ENCODE assay signal across 27 mouse cellular contexts in the genomic region with DNA sequence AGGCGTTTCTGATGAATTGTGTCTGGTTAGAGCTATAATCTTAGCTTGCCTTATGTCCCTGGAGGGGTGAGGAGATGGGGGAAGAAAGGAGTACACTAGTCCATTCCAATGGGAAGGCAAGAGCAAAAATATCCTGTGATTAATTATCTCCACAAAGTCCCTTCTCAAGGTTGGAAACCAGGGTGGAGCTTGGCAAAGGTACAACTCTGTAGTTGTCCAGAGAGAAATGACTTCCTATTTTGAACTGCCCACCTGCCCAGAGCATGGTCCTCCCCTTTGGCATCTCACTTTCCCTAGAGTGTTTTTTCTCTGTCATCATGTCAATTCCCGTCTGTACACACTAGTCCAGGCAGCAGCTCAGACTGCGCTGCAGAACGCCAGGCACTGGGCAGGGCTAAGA. TPM values are rescaled to one million over a fixed set of nuclear protein-coding genes. Genes with fewer than 3 reads are reported as not detected.
DNase-seq lines count a peak whose midpoint lies in the region; ATAC-seq and TF ChIP-seq lines count a peak whose summit lies in the region.
"Had no signal": no experiment of that assay in that cellular context is flagged by ENCODE, and none has a peak within 500 bp of the region (broad histone marks: within the 10 kb centered on the region; RNA-seq: fewer than 3 reads in every experiment).

A gene (minus strand): TSS at position 127 of the 400 bp plus-strand sequence.

- no peak within 1 kb of the TSS for H3K4me2 ChIP-seq in embryonic facial prominence, embryonic 13.5 days
- H3K4me2 ChIP-seq in lung, embryonic 14.5 days, result no peak within 1 kb of the TSS
- H3K4me2 ChIP-seq: embryonic facial prominence, embryonic 12.5 days; heart, embryonic 12.5 days; hindbrain, embryonic 12.5 days; midbrain, embryonic 13.5 days had no signal

- no peak for DNase-seq in embryonic facial prominence, embryonic 10.5 days (ENCODE audit: low spot score)
- peak; percentile 39 for DNase-seq in lung, embryonic 14.5 days
- no peak for DNase-seq in lung, adult 2 months
- peak; percentile 20 for DNase-seq in adrenal gland, postnatal 25 days
- peak; percentile 15 for DNase-seq in skeletal muscle tissue, adult 2 months (ENCODE audit: low read depth, low spot score)
- no peak for DNase-seq in layer of hippocampus, adult 9-10 months (ENCODE audit: low spot score)
- DNase-seq: cerebellum, adult 2 months; heart, adult 11 months; heart, postnatal 14 days; layer of hippocampus, postnatal 36 days; spleen, adult 18-20 months; thymus, postnatal 36 days had no signal

- H3K4me1 ChIP-seq in embryonic facial prominence, embryonic 13.5 days, result no peaks in the 10 kb centered on the region
- H3K4me1 ChIP-seq in embryonic facial prominence, embryonic 10.5 days, result no peaks in the 10 kb centered on the region
- 0 out of 2 replicates have a peak, but pooled peaks cover 4% of the 10 kb centered on the region for H3K4me1 ChIP-seq in lung, embryonic 14.5 days (ENCODE audit: insufficient read depth)
- H3K4me1 ChIP-seq in lung, adult 2 months (ENCODE audit: control insufficient read depth, insufficient read depth, low read length), result peaks cover 13% of the 10 kb centered on the region
- H3K4me1 ChIP-seq: embryonic facial prominence, embryonic 12.5 days; hindbrain, embryonic 12.5 days had no signal

- no peaks in the 10 kb centered on the region for H3K27me3 ChIP-seq in embryonic facial prominence, embryonic 13.5 days
- H3K27me3 ChIP-seq in embryonic facial prominence, embryonic 10.5 days (replicated peaks; ENCODE audit: low read depth, poor library complexity, severe bottlenecking), result no peaks in the 10 kb centered on the region
- no peaks in the 10 kb centered on the region for H3K27me3 ChIP-seq in lung, embryonic 14.5 days (ENCODE audit: insufficient read depth, low read length)
- H3K27me3 ChIP-seq: embryonic facial prominence, embryonic 12.5 days; heart, embryonic 12.5 days; hindbrain, embryonic 12.5 days; midbrain, embryonic 13.5 days had no signal

- TF ChIP-seq POLR2A in lung, adult 2 months (IDR thresholded peaks at IDR 0.05; ENCODE audit: borderline replicate concordance, extremely low read depth, low read depth, low read length), result no peak

- no peak within 1 kb of the TSS for H3K9ac ChIP-seq in embryonic facial prominence, embryonic 13.5 days
- H3K9ac ChIP-seq in lung, embryonic 14.5 days, result no peak within 1 kb of the TSS
- H3K9ac ChIP-seq: embryonic facial prominence, embryonic 12.5 days; heart, embryonic 12.5 days; hindbrain, embryonic 12.5 days; liver, embryonic 14.5 days; midbrain, embryonic 13.5 days had no signal

- no peaks in the 10 kb centered on the region for H3K9me3 ChIP-seq in embryonic facial prominence, embryonic 13.5 days
- no peaks in the 10 kb centered on the region for H3K9me3 ChIP-seq in embryonic facial prominence, embryonic 10.5 days
- H3K9me3 ChIP-seq in lung, embryonic 14.5 days (ENCODE audit: low read depth, low read length), result no peaks in the 10 kb centered on the region
- H3K9me3 ChIP-seq: embryonic facial prominence, embryonic 12.5 days; heart, embryonic 12.5 days; hindbrain, embryonic 12.5 days; midbrain, embryonic 13.5 days had no signal

- no peak within 1 kb of the TSS for H3K4me3 ChIP-seq in embryonic facial prominence, embryonic 13.5 days
- H3K4me3 ChIP-seq in embryonic facial prominence, embryonic 10.5 days, result no peak within 1 kb of the TSS
- H3K4me3 ChIP-seq in lung, embryonic 14.5 days (ENCODE audit: low read depth, low read length), result no peak within 1 kb of the TSS
- no peak within 1 kb of the TSS for H3K4me3 ChIP-seq in lung, adult 2 months (replicated peaks; ENCODE audit: extremely low read depth, low read depth, low read length)
- H3K4me3 ChIP-seq: embryonic facial prominence, embryonic 12.5 days; heart, embryonic 12.5 days; hindbrain, embryonic 12.5 days; midbrain, embryonic 13.5 days; myocyte had no signal

- TF ChIP-seq CTCF in lung, embryonic 14.5 days (IDR thresholded peaks at IDR 0.05; ENCODE audit: low read depth), result no peak
- no peak for TF ChIP-seq CTCF in lung, adult 2 months (IDR thresholded peaks at IDR 0.05; ENCODE audit: insufficient read depth, low read length)

- no peaks in the 10 kb centered on the region for H3K36me3 ChIP-seq in embryonic facial prominence, embryonic 13.5 days
- no peaks in the 10 kb centered on the region for H3K36me3 ChIP-seq in embryonic facial prominence, embryonic 10.5 days (replicated peaks)
- H3K36me3 ChIP-seq in lung, embryonic 14.5 days (ENCODE audit: insufficient read depth), result no peaks in the 10 kb centered on the region
- H3K36me3 ChIP-seq: embryonic facial prominence, embryonic 12.5 days; heart, embryonic 12.5 days; hindbrain, embryonic 12.5 days; midbrain, embryonic 13.5 days had no signal

- H3K27ac ChIP-seq in embryonic facial prominence, embryonic 13.5 days, result no peak within 1 kb of the TSS
- no peak within 1 kb of the TSS for H3K27ac ChIP-seq in embryonic facial prominence, embryonic 10.5 days (replicated peaks)
- no peak within 1 kb of the TSS for H3K27ac ChIP-seq in lung, embryonic 14.5 days (ENCODE audit: low read depth)
- H3K27ac ChIP-seq: embryonic facial prominence, embryonic 12.5 days; hindbrain, embryonic 12.5 days; kidney, postnatal 0 days; liver, embryonic 14.5 days; midbrain, embryonic 13.5 days had no signal

- 0 out of 2 replicates have a peak, but pooled peaks have one; percentile 32 for ATAC-seq in embryonic facial prominence, embryonic 13.5 days (ENCODE audit: insufficient number of reproducible peaks, insufficient read depth, low FRiP score, low TSS enrichment, low read depth)
- ATAC-seq in lung, embryonic 14.5 days (ENCODE audit: insufficient read depth), result 0 out of 2 replicates have a peak, but pooled peaks have one; percentile 40
- ATAC-seq: forebrain, embryonic 14.5 days; midbrain, embryonic 13.5 days had no signal

- WGBS in embryonic facial prominence, embryonic 13.5 days, result 78% methylated on average over 4 of the region's 4 CpGs
- 85% methylated on average over 4 of the region's 4 CpGs for WGBS in embryonic facial prominence, embryonic 10.5 days
- 53% methylated on average over 4 of the region's 4 CpGs for WGBS in lung, embryonic 14.5 days
- 71% methylated on average over 4 of the region's 4 CpGs for WGBS in lung, adult 2 months

RNA-seq across cellular contexts. Expression of the gene that starts here (rescaled TPM):
- not detected in 2 replicates for polyA plus RNA-seq in embryonic facial prominence, embryonic 13.5 days (2015; fragmentation: Nextera tagmentation; extraction: Ambion mirVana)
- polyA plus RNA-seq in embryonic facial prominence, embryonic 10.5 days (2016; fragmentation: Nextera tagmentation; extraction: Ambion mirVana), result not detected in 2 replicates
- polyA plus RNA-seq in lung, embryonic 14.5 days (2014; fragmentation: Nextera tagmentation; extraction: Ambion mirVana), result not detected in 2 replicates
- not detected in 2 replicates for polyA plus RNA-seq in lung, adult 2 months (2012; rRNA removed)
- total RNA-seq in adrenal gland, postnatal 25 days (2021), result not detected in 2 replicates
- total RNA-seq: common myeloid progenitor, adult 5-6 weeks; heart, postnatal 14 days; layer of hippocampus, adult 18-20 months; layer of hippocampus, postnatal 36 days; left cerebral cortex, postnatal 25 days had no signal
- polyA plus RNA-seq: cerebellum, adult 2 months; embryonic facial prominence, embryonic 12.5 days; forebrain, embryonic 14.5 days; heart, embryonic 12.5 days; hindbrain, embryonic 12.5 days; kidney, postnatal 0 days; limb, embryonic 14.5 days; liver, embryonic 14.5 days; midbrain, embryonic 13.5 days; myocyte; neural tube, embryonic 14.5 days; stomach, embryonic 14.5 days had no signal

Comparison
In these comparisons a context has a peak if more than half of its experiments do, and no peak if none do; other contexts are left out.
1. Peak in ATAC-seq in embryonic facial prominence, embryonic 13.5 days; RNA of the gene not detected or under 1 TPM.
2. Peak in DNase-seq and ATAC-seq in lung, embryonic 14.5 days; RNA of the gene not detected or under 1 TPM.
3. Peak in DNase-seq in adrenal gland, postnatal 25 days; RNA of the gene not detected or under 1 TPM.